Mouse (Mus musculus) myocyte (in vitro differentiated cells): ENCODE data around the gene Hist1h3a. TPM values are rescaled to one million over a fixed set of nuclear protein-coding genes. Genes with fewer than 3 reads are reported as not detected.
A peak's percentile ranks its signal among the peaks of the same experiment; 100 is the strongest.
"Not testable (repeated sequence)": the region's sequence is repeated elsewhere in the genome, so short reads cannot be mapped to it uniquely, and the experiment has no call there.

Experiments
- H3K27me3 ChIP-seq: one replicate; pipeline ENCODE4 v1.6.1; 2011; ENCODE audit not compliant: control insufficient read depth, insufficient read depth, insufficient read length
- H3K36me3 ChIP-seq: one replicate; pipeline ENCODE4 v1.6.1; 2011; ENCODE audit not compliant: control insufficient read depth, insufficient read depth
- H3K4me2 ChIP-seq: one replicate; pipeline ENCODE4 v1.6.1; 2011; ENCODE audit warnings: low read depth, control low read depth
- H3K4me3 ChIP-seq: one replicate; pipeline ENCODE4 v1.5.1; 2011; ENCODE audit warnings: mild to moderate bottlenecking, control low read depth, moderate library complexity
- H3K79me2 ChIP-seq: one replicate; pipeline ENCODE4 v1.6.1; 2011; ENCODE audit not compliant: control insufficient read depth, insufficient read depth
- H3ac ChIP-seq: one replicate; pipeline ENCODE4 v1.6.1; 2011; ENCODE audit not compliant: control insufficient read depth, insufficient read length
- CEBPB ChIP-seq: IDR thresholded peaks from 2 replicates; pipeline ENCODE4 v1.6.1; 2011; ENCODE audit warnings: mild to moderate bottlenecking, moderate library complexity; ENCODE audit not compliant: poor library complexity, insufficient read depth, severe bottlenecking
- E2F4 ChIP-seq: IDR thresholded peaks from one replicate; pipeline ENCODE4 v1.6.1; 2011; ENCODE audit warnings: mild to moderate bottlenecking, control low read depth, moderate library complexity; ENCODE audit not compliant: insufficient read depth
- MAX ChIP-seq: IDR thresholded peaks from one replicate; pipeline ENCODE4 v1.6.1; 2011; ENCODE audit warnings: low read depth, mild to moderate bottlenecking, control low read depth
- MYOD1 ChIP-seq, 3 experiments: IDR thresholded peaks; one replicate each; pipeline ENCODE4 v1.6.1; 2011; ENCODE audit warnings: control low read depth in 2 of 3, low read depth in 2 of 3, mild to moderate bottlenecking in 2 of 3, moderate library complexity in 1 of 3; ENCODE audit not compliant: insufficient read length in 2 of 3, control insufficient read depth in 1 of 3
- MYOG ChIP-seq, 3 experiments: IDR thresholded peaks; one replicate each; pipeline ENCODE4 v1.6.1; 2011; ENCODE audit warnings: control low read depth in 2 of 3, low read depth in 2 of 3, mild to moderate bottlenecking in 2 of 3; ENCODE audit not compliant: insufficient read length in 2 of 3, control insufficient read depth in 1 of 3, insufficient read depth in 1 of 3
- POLR2A ChIP-seq: IDR thresholded peaks from one replicate; pipeline ENCODE4 v1.6.1; 2011; ENCODE audit warnings: low read depth, mild to moderate bottlenecking, control low read depth, moderate library complexity; ENCODE audit not compliant: insufficient read length
- POLR2AphosphoS2 ChIP-seq: IDR thresholded peaks from one replicate; pipeline ENCODE4 v1.6.1; 2011; ENCODE audit warnings: low read depth, control low read depth; ENCODE audit not compliant: insufficient read length
- REST ChIP-seq: IDR thresholded peaks from one replicate; pipeline ENCODE4 v1.6.1; 2011; ENCODE audit warnings: mild to moderate bottlenecking, control low read depth, moderate library complexity; ENCODE audit not compliant: insufficient read depth, insufficient read length
- SRF ChIP-seq: IDR thresholded peaks from one replicate; pipeline ENCODE4 v1.6.1; 2011; ENCODE audit warnings: low read depth; ENCODE audit not compliant: control insufficient read depth, insufficient read length
- TCF12 ChIP-seq: IDR thresholded peaks from one replicate; pipeline ENCODE4 v1.6.1; 2011; ENCODE audit warnings: mild to moderate bottlenecking, control low read depth; ENCODE audit not compliant: poor library complexity, insufficient read depth, severe bottlenecking
- TCF3 ChIP-seq: IDR thresholded peaks from one replicate; pipeline ENCODE4 v1.6.1; 2011; ENCODE audit warnings: low read depth, control low read depth; ENCODE audit not compliant: insufficient read length
- USF1 ChIP-seq: IDR thresholded peaks from one replicate; pipeline ENCODE4 v1.6.1; 2011; ENCODE audit warnings: low read depth, mild to moderate bottlenecking, control low read depth, moderate library complexity
- polyA plus RNA-seq: library from polyadenylated mRNA; unstranded; fragments of >200 nt; fragmentation: generic; extraction: Trizol; gene quantifications from one replicate; pipeline ENCODE4 v1.2.1, GENCODE M21; 2012; ENCODE audit warnings: missing spikeins

Hist1h3a gene
- polyA plus RNA-seq, 1 experiment, result 1.3 TPM

- no peak overlapping the region for H3K4me2 ChIP-seq
- no peak overlapping the region for H3ac ChIP-seq
- H3K79me2 ChIP-seq, result no peaks in the 10 kb centered on the region
- H3K27me3 ChIP-seq, result no peaks in the 10 kb centered on the region
- no peak for TF ChIP-seq E2F4
- no peak for TF ChIP-seq USF1
- no peak for TF ChIP-seq MYOD1 (IDR thresholded peaks at IDR 0.05; ENCODE audit: control insufficient read depth in 1 of 3, insufficient read length in 2 of 3, low read depth in 2 of 3)
- no peak for TF ChIP-seq MYOG (IDR thresholded peaks at IDR 0.05; ENCODE audit: control insufficient read depth in 1 of 3, insufficient read depth in 1 of 3, insufficient read length in 2 of 3, low read depth in 2 of 3)
- TF ChIP-seq POLR2AphosphoS2, result no peak
- TF ChIP-seq SRF, result no peak
- no peak for TF ChIP-seq MAX
- H3K4me3 ChIP-seq, result no peak overlapping the region
- H3K36me3 ChIP-seq, result no peaks in the 10 kb centered on the region
Observed at GRCm38 (mm10) chr13:23728472-23729191, 33.6 kb downstream of the Hist1h3a start.

DNA sequence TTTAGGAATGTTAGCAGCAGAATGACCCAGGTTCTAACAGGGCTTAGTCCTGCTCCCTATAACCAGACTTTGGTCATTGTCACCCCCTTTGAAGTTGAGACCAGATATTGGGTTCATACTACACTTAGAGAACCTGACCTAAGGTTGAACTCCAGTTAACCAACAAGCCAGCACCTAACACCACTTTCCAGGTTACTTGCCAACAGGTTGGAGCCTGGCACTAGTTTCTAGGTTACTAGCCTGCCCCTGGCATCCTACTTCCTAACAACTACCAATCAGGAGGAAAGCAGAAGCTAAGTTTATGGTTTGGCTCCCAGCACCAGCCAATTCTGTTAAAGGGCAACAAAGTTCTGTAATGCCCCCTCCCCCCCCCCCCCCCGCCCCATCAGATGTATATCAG, 37.0 kb downstream of the Hist1h3a start:
- H3K36me3 ChIP-seq, result no peaks in the 10 kb centered on the region

DNA sequence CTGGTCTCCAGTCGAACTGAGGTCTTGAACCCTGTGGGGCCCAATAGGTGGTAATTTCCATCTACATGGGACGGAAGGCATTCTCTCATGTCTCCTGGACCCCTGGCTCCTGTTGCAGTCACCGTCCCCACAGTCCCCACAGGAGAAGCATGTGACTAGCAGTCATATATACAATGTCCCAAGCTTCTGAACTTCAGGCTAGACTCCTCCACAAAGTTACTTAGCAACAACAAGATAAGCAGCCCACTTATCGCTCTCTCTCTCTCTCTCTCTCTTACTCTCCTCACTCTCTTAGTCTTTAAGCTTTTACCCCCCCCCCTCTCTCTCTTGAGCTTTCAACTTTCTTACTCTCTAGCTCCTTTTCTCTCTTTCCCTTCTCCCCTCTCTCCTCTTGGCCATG, 37.9 kb downstream of the Hist1h3a start:
- Histone ChIP-seq H3K4me3 (no peak overlapping the region), H3K36me3 (no peaks in the 10 kb centered on the region), H3K79me2 (no peaks in the 10 kb centered on the region), H3ac (no peak overlapping the region), H3K4me2 (no peak overlapping the region), H3K27me3 (no peaks in the 10 kb centered on the region)
- TF ChIP-seq MAX (no peak), TCF3 (no peak), E2F4 (no peak), SRF (no peak), MYOG (IDR thresholded peaks at IDR 0.05; ENCODE audit: control insufficient read depth in 1 of 3, insufficient read depth in 1 of 3, insufficient read length in 2 of 3, low read depth in 2 of 3) (no peak), MYOD1 (IDR thresholded peaks at IDR 0.05; ENCODE audit: control insufficient read depth in 1 of 3, insufficient read length in 2 of 3, low read depth in 2 of 3) (no peak), USF1 (no peak), REST (no peak), POLR2A (no peak), TCF12 (no peak), POLR2AphosphoS2 (no peak), CEBPB (no peak)

More for the DNA sequence above, 37.0 kb downstream of the Hist1h3a start:
- no peaks in the 10 kb centered on the region for H3K27me3 ChIP-seq
- no peak overlapping the region for H3ac ChIP-seq
- no peak overlapping the region for H3K4me2 ChIP-seq
- no peak overlapping the region for H3K4me3 ChIP-seq
- no peaks in the 10 kb centered on the region for H3K79me2 ChIP-seq
- TF ChIP-seq POLR2A (no peak), TCF12 (no peak), MYOD1 (IDR thresholded peaks at IDR 0.05; ENCODE audit: control insufficient read depth in 1 of 3, insufficient read length in 2 of 3, low read depth in 2 of 3) (no peak), CEBPB (no peak), MAX (no peak), SRF (no peak), MYOG (IDR thresholded peaks at IDR 0.05; ENCODE audit: control insufficient read depth in 1 of 3, insufficient read depth in 1 of 3, insufficient read length in 2 of 3, low read depth in 2 of 3) (no peak), TCF3 (no peak), USF1 (no peak), POLR2AphosphoS2 (no peak), E2F4 (no peak), REST (no peak)

GRCm38 (mm10) chr13:23717593-23718245, 44.5 kb downstream of the Hist1h3a start:
- H3K4me2 ChIP-seq, result peak overlapping the region; percentile 24
- not testable (repeated sequence) for H3ac ChIP-seq, H3K36me3 ChIP-seq, H3K27me3 ChIP-seq, H3K79me2 ChIP-seq, H3K4me3 ChIP-seq

DNA sequence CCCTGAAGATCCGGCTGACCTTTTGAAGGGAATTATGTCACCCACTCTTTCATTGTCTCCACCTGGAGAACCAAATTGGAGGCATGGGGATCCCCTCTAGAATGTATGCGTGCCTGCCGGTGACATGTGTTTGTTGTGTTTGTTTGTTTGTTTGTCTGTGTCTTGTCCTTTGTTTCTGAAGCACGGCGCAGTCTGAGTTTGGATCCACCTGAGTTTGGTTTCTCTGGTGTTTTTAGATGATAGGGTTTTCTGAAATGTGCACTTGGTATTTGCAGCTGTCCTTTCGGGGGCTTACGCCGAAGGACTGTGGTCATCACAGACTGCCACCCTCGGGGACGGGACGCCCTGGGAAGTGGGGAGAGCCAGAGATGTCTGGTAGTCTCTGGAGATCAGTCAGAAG, 45.0 kb downstream of the Hist1h3a start:
- H3ac ChIP-seq, result no peak overlapping the region
- no peaks in the 10 kb centered on the region for H3K36me3 ChIP-seq
- H3K27me3 ChIP-seq, result no peaks in the 10 kb centered on the region
- H3K4me3 ChIP-seq, result no peak overlapping the region
- no peaks in the 10 kb centered on the region for H3K79me2 ChIP-seq
- peak in 1 of 3 experiments; percentile 27 for TF ChIP-seq MYOG (IDR thresholded peaks at IDR 0.05; ENCODE audit: control insufficient read depth in 1 of 3, insufficient read depth in 1 of 3, insufficient read length in 2 of 3, low read depth in 2 of 3)
- TF ChIP-seq POLR2AphosphoS2, result no peak
- peak overlapping the region; percentile 24 for H3K4me2 ChIP-seq
